Mouse (Mus musculus) thymus, postnatal 25 days (tissue): ENCODE data around the gene Plin5.

Experiments used
- DNase-seq: peaks from one replicate; pipeline ENCODE4 v3.0.0; 2022

Plin5 gene

GRCm38 (mm10) chr17:56117251-56117710 lies at the start of gene Plin5:
TSS of gene Plin5 (minus strand) at chr17:56117596.
- no peak for DNase-seq

- DNase-seq: no peak
These were observed 48.3 kb upstream of the Plin5 start for GRCm38 (mm10) chr17:56165671-56166070.

GRCm38 (mm10) chr17:56164510-56164909 lies 47.1 kb upstream of the Plin5 start:
- DNase-seq: no peak

- DNase-seq: peak; percentile 73
These were observed 46.2 kb upstream of the Plin5 start for GRCm38 (mm10) chr17:56163523-56164102.

GRCm38 (mm10) chr17:56162231-56162774 lies 44.9 kb upstream of the Plin5 start, which contains the start of gene Tnfaip8l1:
TSS of gene Tnfaip8l1 (plus strand) at chr17:56162477.
- peak; percentile 93 for DNase-seq

- DNase-seq: peak; percentile 44
These were observed 42.3 kb upstream of the Plin5 start for GRCm38 (mm10) chr17:56159729-56160128.

GRCm38 (mm10) chr17:56153643-56154042 lies 36.2 kb upstream of the Plin5 start:
- no peak for DNase-seq

GRCm38 (mm10) chr17:56149897-56150296 lies 32.5 kb upstream of the Plin5 start:
- DNase-seq: no peak

GRCm38 (mm10) chr17:56148790-56149618 lies 31.6 kb upstream of the Plin5 start:
- DNase-seq: no peak

- DNase-seq: no peak
These were observed 30.9 kb upstream of the Plin5 start for GRCm38 (mm10) chr17:56148280-56148679.

- DNase-seq: no peak
These were observed 30.0 kb upstream of the Plin5 start for GRCm38 (mm10) chr17:56147420-56147819.

- DNase-seq: no peak
These were observed 28.7 kb upstream of the Plin5 start for GRCm38 (mm10) chr17:56146131-56146530.

GRCm38 (mm10) chr17:56144546-56144945 lies 27.1 kb upstream of the Plin5 start:
- DNase-seq: no peak

- peak; percentile 48 for DNase-seq
These were observed 24.6 kb upstream of the Plin5 start for GRCm38 (mm10) chr17:56141702-56142605.

GRCm38 (mm10) chr17:56139858-56140595 lies 22.6 kb upstream of the Plin5 start, which contains the start of gene Sema6b:
TSS of gene Sema6b (minus strand) at chr17:56140343.
- peak; percentile 77 for DNase-seq

GRCm38 (mm10) chr17:56139355-56139754 lies 22.0 kb upstream of the Plin5 start:
- no peak for DNase-seq

- no peak for DNase-seq
These were observed 20.6 kb upstream of the Plin5 start for GRCm38 (mm10) chr17:56137839-56138613.

- no peak for DNase-seq
These were observed 19.2 kb upstream of the Plin5 start for GRCm38 (mm10) chr17:56136558-56136957.

- peak; percentile 75 for DNase-seq
These were observed 17.1 kb upstream of the Plin5 start for GRCm38 (mm10) chr17:56134463-56134971.

- no peak for DNase-seq
These were observed 16.3 kb upstream of the Plin5 start for GRCm38 (mm10) chr17:56133457-56134363.
